Mouse (Mus musculus): ENCODE results near the gene Nlrp3. TPM values are rescaled to one million over a fixed set of nuclear protein-coding genes. Genes with fewer than 3 reads are reported as not detected.
"Not testable (repeated sequence)": the region's sequence is repeated elsewhere in the genome, so short reads cannot be mapped to it uniquely, and the experiment has no call there.

Nlrp3 gene
- polyA plus RNA-seq, 1 experiment from 2014 or later, result 0.04 TPM

- WGBS, result 85% methylated on average over 6 of the region's 6 CpGs
- no peaks in the 10 kb centered on the region for H3K27me3 ChIP-seq (ENCODE audit: poor library complexity, severe bottlenecking)
Observed at GRCm38 (mm10) chr11:59542442-59542841, 1.1 kb downstream of the Nlrp3 start.

DNA sequence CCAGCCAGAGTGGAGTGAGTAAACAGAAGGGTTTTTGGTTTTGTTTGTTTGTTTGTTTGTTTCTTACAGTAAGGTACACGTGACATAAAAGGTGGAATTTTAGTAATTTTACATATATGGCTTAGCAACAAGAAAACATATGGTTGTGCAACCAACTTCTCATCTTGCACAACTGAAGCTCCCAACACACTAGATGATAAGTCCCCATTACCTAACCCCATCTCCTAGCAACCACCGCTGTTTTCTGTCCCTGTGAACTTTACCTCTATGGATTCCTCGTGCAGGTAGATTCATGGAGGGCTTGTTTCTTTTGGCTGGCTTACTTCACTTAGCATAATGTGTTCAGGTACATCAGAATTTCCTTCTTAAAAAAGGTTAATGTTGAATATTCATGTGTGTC, 2.0 kb downstream of the Nlrp3 start:
- WGBS, result 86% methylated on average over 3 of the region's 3 CpGs
- no peak for DNase-seq (ENCODE audit: extremely low spot score, low spot score)
- Histone ChIP-seq H3K27ac (no peak overlapping the region), H3K4me1 (peaks cover 7% of the 10 kb centered on the region), H3K9me3 (no peaks in the 10 kb centered on the region), H3K4me3 (no peak overlapping the region), H3K27me3 (ENCODE audit: poor library complexity, severe bottlenecking) (no peaks in the 10 kb centered on the region), H3K36me3 (replicated peaks) (no peaks in the 10 kb centered on the region)

More at GRCm38 (mm10) chr11:59542442-59542841, 1.1 kb downstream of the Nlrp3 start:
- Histone ChIP-seq H3K27ac (no peak overlapping the region), H3K36me3 (replicated peaks) (no peaks in the 10 kb centered on the region), H3K4me3 (no peak overlapping the region), H3K9me3 (no peaks in the 10 kb centered on the region), H3K4me1 (peaks cover 9% of the 10 kb centered on the region)
- DNase-seq (ENCODE audit: extremely low spot score, low spot score), result no peak

DNA sequence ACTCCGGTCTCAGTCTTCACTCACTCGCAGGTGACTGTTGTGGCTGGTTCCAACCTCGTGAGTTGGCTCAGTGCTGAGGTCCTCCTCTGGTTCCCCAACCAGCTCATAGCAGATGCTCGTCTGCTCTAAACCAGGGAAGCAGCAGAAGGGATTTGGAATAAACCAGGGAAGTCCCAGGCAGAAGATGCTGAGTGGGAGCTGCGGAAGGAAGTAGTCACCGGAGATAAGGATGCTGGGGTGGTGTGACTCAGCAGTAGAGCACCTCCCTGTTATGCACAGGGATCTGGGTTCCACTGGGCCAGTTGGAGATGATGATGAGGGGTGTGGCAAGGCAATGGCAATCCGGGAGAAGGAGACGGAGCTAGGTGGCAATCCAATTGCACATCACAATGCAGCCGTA, 2.6 kb downstream of the Nlrp3 start:
- Histone ChIP-seq H3K9me3 (no peaks in the 10 kb centered on the region), H3K4me3 (no peak overlapping the region), H3K36me3 (replicated peaks) (no peaks in the 10 kb centered on the region), H3K4me1 (peaks cover 4% of the 10 kb centered on the region), H3K27ac (no peak overlapping the region), H3K27me3 (ENCODE audit: poor library complexity, severe bottlenecking) (no peaks in the 10 kb centered on the region)
- WGBS, result 88% methylated on average over 9 of the region's 9 CpGs
- DNase-seq (ENCODE audit: extremely low spot score, low spot score), result no peak

GRCm38 (mm10) chr11:59554127-59554526, 12.8 kb downstream of the Nlrp3 start:
- H3K9me3 ChIP-seq, result no peaks in the 10 kb centered on the region
- DNase-seq (ENCODE audit: extremely low spot score, low spot score), result no peak
- WGBS, result 94% methylated on average over 11 of the region's 11 CpGs

GRCm38 (mm10) chr11:59554535-59554934, 13.2 kb downstream of the Nlrp3 start:
- no peak for DNase-seq (ENCODE audit: extremely low spot score, low spot score)
- Histone ChIP-seq H3K27me3 (ENCODE audit: poor library complexity, severe bottlenecking) (no peaks in the 10 kb centered on the region), H3K36me3 (replicated peaks) (no peaks in the 10 kb centered on the region), H3K27ac (no peak overlapping the region), H3K4me3 (no peak overlapping the region), H3K9me3 (no peaks in the 10 kb centered on the region), H3K4me1 (no peaks in the 10 kb centered on the region)
- 81% methylated on average over 8 of the region's 8 CpGs for WGBS

More at GRCm38 (mm10) chr11:59554127-59554526, 12.8 kb downstream of the Nlrp3 start:
- H3K27me3 ChIP-seq (ENCODE audit: poor library complexity, severe bottlenecking), result no peaks in the 10 kb centered on the region
- no peaks in the 10 kb centered on the region for H3K4me1 ChIP-seq
- no peaks in the 10 kb centered on the region for H3K36me3 ChIP-seq (replicated peaks)
- no peak overlapping the region for H3K27ac ChIP-seq
- H3K4me3 ChIP-seq, result no peak overlapping the region

GRCm38 (mm10) chr11:59560906-59561305, 19.5 kb downstream of the Nlrp3 start:
- Histone ChIP-seq H3K4me1 (no peaks in the 10 kb centered on the region), H3K36me3 (replicated peaks) (no peaks in the 10 kb centered on the region), H3K4me3 (no peak overlapping the region), H3K27ac (no peak overlapping the region), H3K9me3 (no peaks in the 10 kb centered on the region), H3K27me3 (ENCODE audit: poor library complexity, severe bottlenecking) (no peaks in the 10 kb centered on the region)
- no peak for DNase-seq (ENCODE audit: extremely low spot score, low spot score)
- 72% methylated on average over 3 of the region's 3 CpGs for WGBS

DNA sequence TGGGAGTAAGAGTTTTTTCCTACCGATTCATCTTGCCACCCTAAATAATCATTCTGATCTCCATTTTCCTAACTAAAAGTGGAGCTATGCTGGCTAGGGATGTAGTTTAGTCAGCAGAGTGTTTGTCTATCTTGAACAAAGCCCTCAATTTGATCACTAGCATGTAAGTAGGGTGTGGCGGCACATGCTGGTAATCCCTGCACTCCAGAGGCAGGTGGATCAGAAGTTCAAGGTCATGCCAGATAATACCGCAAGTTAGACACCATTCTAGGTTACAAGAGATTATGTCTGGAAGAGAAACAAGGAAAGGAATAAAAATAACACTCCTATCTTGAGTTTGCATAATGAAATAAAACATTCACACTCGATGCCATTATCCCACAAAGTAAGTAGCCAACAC, 21.0 kb downstream of the Nlrp3 start:
- no peak overlapping the region for H3K4me3 ChIP-seq
- whole genome bisulfite sequencing, result 91% methylated on average over 4 of the region's 4 CpGs
- no peak overlapping the region for H3K27ac ChIP-seq

GRCm38 (mm10) chr11:59562837-59563236, 21.5 kb downstream of the Nlrp3 start:
- H3K27me3 ChIP-seq (ENCODE audit: poor library complexity, severe bottlenecking), result no peaks in the 10 kb centered on the region
- no peak for DNase-seq (ENCODE audit: extremely low spot score, low spot score)
- H3K4me1 ChIP-seq, result no peaks in the 10 kb centered on the region
- H3K27ac ChIP-seq, result no peak overlapping the region
- no peaks in the 10 kb centered on the region for H3K36me3 ChIP-seq (replicated peaks)
- no peaks in the 10 kb centered on the region for H3K9me3 ChIP-seq
- no peak overlapping the region for H3K4me3 ChIP-seq
- WGBS, result 82% methylated on average over 9 of the region's 9 CpGs

More for the DNA sequence above, 21.0 kb downstream of the Nlrp3 start:
- no peaks in the 10 kb centered on the region for H3K36me3 ChIP-seq (replicated peaks)
- H3K4me1 ChIP-seq, result no peaks in the 10 kb centered on the region
- no peaks in the 10 kb centered on the region for H3K9me3 ChIP-seq
- no peak for DNase-seq (ENCODE audit: extremely low spot score, low spot score)
- no peaks in the 10 kb centered on the region for H3K27me3 ChIP-seq (ENCODE audit: poor library complexity, severe bottlenecking)

DNA sequence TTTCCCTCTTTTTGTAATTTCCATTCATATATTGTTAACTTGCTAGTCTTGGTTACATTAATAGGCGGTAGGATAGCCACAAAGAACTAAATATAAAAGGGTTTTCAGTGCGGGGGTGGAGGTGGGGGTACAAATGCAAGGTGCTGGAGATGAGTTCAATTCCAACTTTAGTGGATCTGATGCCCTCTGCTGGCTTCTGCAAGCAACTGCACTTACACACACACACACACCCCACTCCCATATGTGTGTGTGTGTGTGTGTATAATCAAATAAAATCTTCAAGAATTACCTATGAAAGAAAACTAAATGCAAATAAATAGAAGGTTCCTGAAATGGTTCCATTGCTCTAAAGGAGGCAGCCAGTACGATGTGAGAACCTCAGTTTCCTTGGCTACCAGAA, 27.9 kb downstream of the Nlrp3 start:
- no peaks in the 10 kb centered on the region for H3K36me3 ChIP-seq (replicated peaks)

GRCm38 (mm10) chr11:59575726-59576125, 34.4 kb downstream of the Nlrp3 start:
- WGBS, result 66% methylated on average over 9 of the region's 9 CpGs
- DNase-seq (ENCODE audit: extremely low spot score, low spot score), result no peak
- Histone ChIP-seq H3K36me3 (replicated peaks) (no peaks in the 10 kb centered on the region), H3K27ac (no peak overlapping the region), H3K4me3 (no peak overlapping the region), H3K4me1 (no peaks in the 10 kb centered on the region), H3K9me3 (no peaks in the 10 kb centered on the region), H3K27me3 (ENCODE audit: poor library complexity, severe bottlenecking) (peaks cover 6% of the 10 kb centered on the region; the same call in 1 of the 2 replicates)

More for the DNA sequence above, 27.9 kb downstream of the Nlrp3 start:
- H3K4me1 ChIP-seq, result no peaks in the 10 kb centered on the region
- DNase-seq (ENCODE audit: extremely low spot score, low spot score), result no peak
- H3K4me3 ChIP-seq, result no peak overlapping the region
- no peaks in the 10 kb centered on the region for H3K9me3 ChIP-seq
- no peak overlapping the region for H3K27ac ChIP-seq
- 66% methylated on average over 3 of the region's 3 CpGs for WGBS
- peaks cover 6% of the 10 kb centered on the region; the same call in 1 of the 2 replicates for H3K27me3 ChIP-seq (ENCODE audit: poor library complexity, severe bottlenecking)

- not testable (repeated sequence) for DNase-seq (ENCODE audit: extremely low spot score, low spot score); H3K27ac ChIP-seq; H3K4me1 ChIP-seq; H3K36me3 ChIP-seq (replicated peaks); H3K4me3 ChIP-seq; H3K27me3 ChIP-seq (ENCODE audit: poor library complexity, severe bottlenecking); H3K9me3 ChIP-seq
Observed at GRCm38 (mm10) chr11:59576135-59576534, 34.8 kb downstream of the Nlrp3 start, which contains the start of gene Olfr222. Olfr222 (minus strand) TSS chr11:59576235.

DNA sequence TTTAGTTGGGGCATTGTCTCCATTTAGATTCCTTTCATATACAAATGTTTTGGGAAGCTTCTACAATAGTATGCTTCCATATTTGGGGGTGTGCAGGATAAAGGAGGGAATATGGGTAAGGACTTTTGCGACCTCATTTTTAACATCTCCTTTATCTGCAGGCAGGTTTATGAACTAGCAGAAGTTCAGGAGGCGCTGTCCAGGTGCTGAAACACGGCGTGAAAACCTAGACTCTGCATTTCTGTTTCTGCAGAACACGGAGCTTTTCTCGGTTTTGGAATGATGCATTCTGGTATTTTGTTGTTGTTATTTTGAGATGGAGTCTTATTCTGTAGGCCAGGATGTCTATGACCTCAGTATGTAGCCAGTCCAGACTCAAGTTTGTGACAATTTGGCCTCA, 43.2 kb downstream of the Nlrp3 start:
- no peak for DNase-seq (ENCODE audit: extremely low spot score, low spot score)
- Histone ChIP-seq H3K9me3 (no peaks in the 10 kb centered on the region), H3K4me1 (no peaks in the 10 kb centered on the region), H3K36me3 (replicated peaks) (no peaks in the 10 kb centered on the region), H3K27ac (no peak overlapping the region), H3K4me3 (no peak overlapping the region), H3K27me3 (ENCODE audit: poor library complexity, severe bottlenecking) (no peaks in the 10 kb centered on the region)
- WGBS, result 38% methylated on average over 6 of the region's 6 CpGs

- no peak for DNase-seq (ENCODE audit: extremely low spot score, low spot score)
- H3K9me3 ChIP-seq, result no peaks in the 10 kb centered on the region
- H3K27ac ChIP-seq, result no peak overlapping the region
- H3K4me3 ChIP-seq, result no peak overlapping the region
- WGBS, result 90% methylated on average over 8 of the region's 8 CpGs
- H3K36me3 ChIP-seq (replicated peaks), result no peaks in the 10 kb centered on the region
- no peaks in the 10 kb centered on the region for H3K4me1 ChIP-seq
- H3K27me3 ChIP-seq (ENCODE audit: poor library complexity, severe bottlenecking), result no peaks in the 10 kb centered on the region
Observed at GRCm38 (mm10) chr11:59589496-59589895, 48.1 kb downstream of the Nlrp3 start.

DNA sequence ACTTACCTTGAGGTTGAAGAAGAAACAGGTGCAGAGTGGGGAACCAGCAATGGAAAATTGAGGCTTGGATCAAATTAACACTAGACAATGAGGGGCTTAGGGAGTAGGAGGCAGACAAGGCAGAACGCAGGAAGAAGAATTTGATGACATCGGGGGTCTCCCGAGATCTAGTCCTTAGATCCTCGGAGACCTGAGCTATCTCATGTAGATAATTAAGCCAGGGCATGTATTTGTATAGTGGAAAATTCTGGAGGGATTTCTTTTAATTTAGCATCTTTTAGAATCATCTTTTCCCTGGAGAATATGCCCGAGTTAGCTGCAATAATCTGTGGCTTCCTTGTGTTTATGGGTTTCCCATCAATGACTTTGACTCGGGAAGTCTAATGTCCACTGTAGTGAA, 51.8 kb downstream of the Nlrp3 start, which contains the start of gene Olfr223:
Gene Olfr223 (minus strand): TSS at position 101 of the 400 bp plus-strand sequence.
- 89% methylated on average over 6 of the region's 6 CpGs for WGBS
- Histone ChIP-seq H3K4me1 (no peaks in the 10 kb centered on the region), H3K4me3 (no peak within 1 kb of the TSS), H3K9me3 (no peaks in the 10 kb centered on the region), H3K27ac (no peak within 1 kb of the TSS), H3K27me3 (ENCODE audit: poor library complexity, severe bottlenecking) (no peaks in the 10 kb centered on the region), H3K36me3 (replicated peaks) (no peaks in the 10 kb centered on the region)
- no peak for DNase-seq (ENCODE audit: extremely low spot score, low spot score)

Data from forebrain, embryonic 10.5 days (tissue).